Mouse (Mus musculus): Measurements from ENCODE around the gene Iqcg. TPM values are rescaled to one million over a fixed set of nuclear protein-coding genes. Genes with fewer than 3 reads are reported as not detected.
"Not testable (repeated sequence)": the region's sequence is repeated elsewhere in the genome, so short reads cannot be mapped to it uniquely, and the experiment has no call there.

Iqcg gene
- total RNA-seq (2017), result 0.55 and 4.6 TPM in 2 replicates

GRCm38 (mm10) chr16:33056095-33056785, at the start of gene Iqcg, which contains the start of gene Rpl35a:
Iqcg (minus strand) TSS chr16:33056218.
Rpl35a (plus strand) TSS chr16:33056453.
- ATAC-seq (replicated peaks; ENCODE audit: low read depth, poor library complexity, severe bottlenecking), result peak; percentile 93

DNA sequence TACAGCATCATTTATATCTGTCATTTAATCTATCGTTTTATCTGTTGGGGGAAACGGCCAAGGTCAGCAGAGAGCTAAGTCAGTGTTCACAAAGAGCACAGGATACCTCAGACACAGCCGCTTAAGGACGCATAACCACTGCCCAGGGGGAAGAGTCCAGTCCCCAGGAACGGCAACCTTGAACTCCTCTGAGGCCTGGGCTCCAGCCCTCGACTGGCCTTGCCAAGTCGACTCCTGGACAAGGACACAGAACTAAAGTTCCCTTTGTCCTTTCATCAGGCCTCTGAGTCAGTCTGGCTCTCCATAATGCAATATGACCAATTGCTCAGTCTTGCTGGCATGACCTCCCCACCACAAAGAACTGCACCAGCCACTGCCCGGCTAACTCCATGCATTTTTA, 29.6 kb upstream of the Iqcg start:
- no peak for ATAC-seq (replicated peaks; ENCODE audit: low read depth, poor library complexity, severe bottlenecking)

DNA sequence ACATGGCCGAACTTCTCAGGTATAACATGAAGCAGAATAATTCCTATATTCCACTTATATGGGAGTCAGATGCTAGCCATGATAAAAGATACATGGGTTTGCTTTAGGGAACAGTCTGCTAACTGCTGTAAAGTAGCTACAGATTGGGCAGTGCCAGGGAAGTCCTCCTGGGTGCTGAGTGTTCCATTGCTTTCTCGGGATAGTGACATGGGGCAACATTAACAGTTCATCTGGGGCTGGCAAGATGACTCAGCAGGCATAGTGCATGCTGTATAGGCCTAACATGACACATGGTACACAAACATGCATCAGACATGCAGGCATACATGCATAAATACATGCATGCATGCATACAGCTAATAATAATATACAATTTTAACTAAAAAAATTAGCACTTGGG, 28.0 kb upstream of the Iqcg start:
- ATAC-seq (replicated peaks; ENCODE audit: low read depth, poor library complexity, severe bottlenecking), result no peak

- ATAC-seq (replicated peaks; ENCODE audit: low read depth, poor library complexity, severe bottlenecking), result no peak
These were observed 26.9 kb upstream of the Iqcg start for GRCm38 (mm10) chr16:33082951-33083350.

GRCm38 (mm10) chr16:33080063-33080462, 24.0 kb upstream of the Iqcg start:
- 0 out of 2 replicates have a peak, but pooled peaks have one; percentile 46 for ATAC-seq (replicated peaks; ENCODE audit: low read depth, poor library complexity, severe bottlenecking)

GRCm38 (mm10) chr16:33077069-33077627, 21.1 kb upstream of the Iqcg start:
- ATAC-seq (replicated peaks; ENCODE audit: low read depth, poor library complexity, severe bottlenecking), result peak; percentile 58

- no peak for ATAC-seq (replicated peaks; ENCODE audit: low read depth, poor library complexity, severe bottlenecking)
These were observed 20.1 kb upstream of the Iqcg start for GRCm38 (mm10) chr16:33076078-33076477.

DNA sequence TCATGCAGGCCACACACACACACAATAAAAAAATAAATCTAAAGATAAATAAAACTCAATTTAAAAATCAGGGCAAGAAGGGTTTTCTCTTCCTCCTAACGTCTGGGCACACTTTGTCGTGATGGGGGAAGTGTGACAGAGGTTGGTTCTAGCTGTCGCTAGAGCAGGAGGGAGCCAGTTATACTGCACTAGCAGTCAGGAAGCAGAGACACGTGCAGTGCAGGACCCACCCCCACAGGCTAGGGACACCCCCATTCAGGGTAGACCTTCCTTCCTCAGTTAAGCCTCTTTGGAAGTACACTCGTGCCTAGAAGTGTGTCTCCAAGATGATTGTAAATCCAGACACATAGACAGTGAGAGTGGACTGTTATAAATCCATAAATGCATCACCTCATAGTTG, 18.9 kb upstream of the Iqcg start:
- no peak for ATAC-seq (replicated peaks; ENCODE audit: low read depth, poor library complexity, severe bottlenecking)

GRCm38 (mm10) chr16:33072871-33073557, 17.0 kb upstream of the Iqcg start:
- ATAC-seq (replicated peaks; ENCODE audit: low read depth, poor library complexity, severe bottlenecking), result no peak

- ATAC-seq (replicated peaks; ENCODE audit: low read depth, poor library complexity, severe bottlenecking), result no peak
These were observed 14.9 kb upstream of the Iqcg start for GRCm38 (mm10) chr16:33070928-33071327.

GRCm38 (mm10) chr16:33064636-33065035, 8.6 kb upstream of the Iqcg start:
- ATAC-seq (replicated peaks; ENCODE audit: low read depth, poor library complexity, severe bottlenecking), result no peak

GRCm38 (mm10) chr16:33063267-33063666, 7.2 kb upstream of the Iqcg start:
- peak; percentile 26 for ATAC-seq (replicated peaks; ENCODE audit: low read depth, poor library complexity, severe bottlenecking)

DNA sequence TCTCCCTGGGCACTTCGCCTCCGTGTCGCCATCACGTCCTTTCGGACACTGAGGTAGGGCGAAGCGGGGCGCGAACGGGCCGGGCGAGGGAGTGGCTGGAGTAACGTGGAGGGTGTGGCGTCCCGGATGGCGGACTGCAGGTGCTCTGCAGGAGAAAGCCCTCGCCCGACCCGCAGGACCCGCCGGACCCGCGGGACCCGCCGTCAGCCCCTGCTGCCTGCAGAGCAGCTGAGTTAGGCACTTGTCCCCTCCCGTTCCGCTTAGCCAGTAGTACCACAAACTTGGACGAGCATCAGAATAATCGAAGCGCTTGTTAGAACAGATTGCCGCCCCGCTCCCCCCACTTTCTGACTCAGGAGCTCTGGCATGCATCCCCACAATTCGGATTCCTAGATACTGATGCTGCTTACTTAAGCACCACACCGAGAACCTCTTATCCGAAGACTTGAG, 6.7 kb upstream of the Iqcg start:
- ATAC-seq (replicated peaks; ENCODE audit: low read depth, poor library complexity, severe bottlenecking), result no peak

GRCm38 (mm10) chr16:33062024-33062681, 6.1 kb upstream of the Iqcg start, which contains the start of gene Lmln:
Lmln (plus strand) TSS chr16:33062521.
- peak; percentile 86 for ATAC-seq (replicated peaks; ENCODE audit: low read depth, poor library complexity, severe bottlenecking)

DNA sequence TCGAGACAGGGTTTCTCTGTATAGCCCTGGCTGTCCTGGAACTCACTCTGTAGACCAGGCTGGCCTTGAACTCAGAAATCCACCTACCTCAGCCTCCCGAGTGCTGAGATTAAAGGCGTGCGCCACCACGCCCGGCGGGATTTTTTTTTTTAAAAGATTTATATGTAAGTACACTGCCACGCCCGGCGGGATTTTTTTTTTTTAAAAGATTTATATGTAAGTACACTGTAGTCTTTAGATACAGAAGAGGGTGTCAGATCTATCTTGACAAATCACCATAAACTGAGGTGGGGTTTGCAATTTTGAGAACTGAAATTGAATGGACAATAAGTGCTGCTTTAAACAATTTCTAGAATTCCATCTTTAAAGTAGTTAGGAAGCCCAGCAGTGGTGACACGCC, 5.4 kb upstream of the Iqcg start:
- no peak for ATAC-seq (replicated peaks; ENCODE audit: low read depth, poor library complexity, severe bottlenecking)

DNA sequence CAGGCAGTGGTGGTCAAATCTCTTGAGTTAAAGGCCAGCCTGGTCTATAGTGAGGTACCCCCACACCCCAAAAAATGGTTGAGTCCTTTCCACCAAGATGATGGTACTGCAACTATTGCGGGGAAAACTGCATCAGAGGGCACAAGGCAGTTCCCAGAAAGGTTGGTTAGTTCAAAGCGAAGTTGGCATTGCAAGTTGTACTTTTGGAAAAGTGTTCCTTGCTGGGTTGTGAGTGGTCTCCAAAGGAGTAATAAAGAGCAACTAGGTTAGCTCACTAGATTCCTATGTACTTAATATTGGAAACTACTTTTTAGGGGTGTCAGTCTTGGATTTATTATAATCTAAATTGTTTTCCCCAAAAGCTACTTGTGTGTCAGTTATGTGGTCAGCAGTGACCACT, 4.9 kb upstream of the Iqcg start:
- no peak for ATAC-seq (replicated peaks; ENCODE audit: low read depth, poor library complexity, severe bottlenecking)

DNA sequence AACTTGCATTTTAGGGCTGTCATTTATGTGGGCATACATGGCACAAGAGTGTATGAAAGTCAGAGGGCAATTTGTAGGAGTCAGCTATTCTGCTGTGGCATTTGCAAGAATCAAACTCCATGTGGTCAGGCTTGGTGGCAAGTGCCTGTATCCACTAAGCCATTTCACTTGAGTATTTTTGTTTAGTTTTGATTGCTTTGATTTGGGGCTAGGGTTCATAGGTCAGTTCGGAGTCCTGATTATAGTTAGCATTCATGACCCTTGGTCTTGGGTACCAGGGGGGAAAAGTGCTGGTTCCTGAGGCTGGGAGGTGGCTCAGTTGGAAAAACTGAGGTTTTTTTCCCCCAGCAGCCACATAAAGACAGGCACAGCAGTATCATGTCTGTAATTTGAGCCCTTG, 3.5 kb upstream of the Iqcg start:
- ATAC-seq (replicated peaks; ENCODE audit: low read depth, poor library complexity, severe bottlenecking), result no peak

GRCm38 (mm10) chr16:33058656-33059055, 2.6 kb upstream of the Iqcg start:
- not testable (repeated sequence) for ATAC-seq (replicated peaks; ENCODE audit: low read depth, poor library complexity, severe bottlenecking)

- ATAC-seq (replicated peaks; ENCODE audit: low read depth, poor library complexity, severe bottlenecking), result no peak
These were observed 2.0 kb upstream of the Iqcg start for GRCm38 (mm10) chr16:33058033-33058432.

- peak; percentile 8 for ATAC-seq (replicated peaks; ENCODE audit: low read depth, poor library complexity, severe bottlenecking)
These were observed 768 bp upstream of the Iqcg start for GRCm38 (mm10) chr16:33056786-33057185.

GRCm38 (mm10) chr16:33055655-33056054, 363 bp downstream of the Iqcg start:
- ATAC-seq (replicated peaks; ENCODE audit: low read depth, poor library complexity, severe bottlenecking), result peak; percentile 16; the same call in 1 of the 2 replicates
